Mouse (Mus musculus): ENCODE data around the gene Pappa.

DNA sequence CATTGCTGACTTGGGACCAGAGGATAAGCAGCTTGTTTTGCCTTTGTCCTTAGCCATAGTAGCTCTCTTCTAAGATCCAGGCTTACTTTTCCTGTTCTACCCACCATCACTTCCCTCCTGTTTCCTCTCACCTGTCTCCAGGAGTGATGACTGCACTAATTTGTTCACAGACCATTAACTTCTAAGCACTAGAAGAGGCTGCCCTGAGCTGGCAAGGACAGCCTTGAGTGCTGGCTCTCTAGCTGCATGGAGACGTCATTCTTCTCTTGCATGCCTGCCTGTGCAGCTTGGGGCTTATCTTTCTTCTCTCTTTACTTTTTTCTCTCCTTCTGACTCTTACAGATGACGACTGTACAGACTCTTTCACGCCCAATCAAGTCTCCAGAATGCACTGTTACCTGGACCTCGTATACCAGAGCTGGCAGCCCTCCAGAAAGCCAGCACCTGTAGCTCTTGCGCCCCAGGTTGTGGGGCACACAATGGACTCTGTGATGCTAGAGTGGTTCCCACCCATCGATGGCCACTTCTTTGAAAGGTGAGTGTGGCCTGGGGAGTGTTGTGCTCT is 65.0 kb downstream of the Pappa start:
- TF ChIP-seq CTCF (IDR thresholded peaks at IDR 0.05; ENCODE audit: borderline replicate concordance, control insufficient read depth, extremely low read depth, insufficient read depth, low read length, poor library complexity) (no peak), POLR2A (IDR thresholded peaks at IDR 0.05; ENCODE audit: control insufficient read depth, extremely low read depth, insufficient read depth, low read length, poor library complexity) (no peak)
